Mouse (Mus musculus) effector memory CD4-positive, alpha-beta T cell, adult 7 months (primary cell): ENCODE results near the gene Kdf1. TPM values are rescaled to one million over a fixed set of nuclear protein-coding genes. Genes with fewer than 3 reads are reported as not detected.

ENCODE experiments used
- polyA plus RNA-seq: library from polyadenylated mRNA; unstranded; fragments of 100-300 nt; shearing (Covaris generic); gene quantifications from one replicate; pipeline ENCODE4 v1.2.1, GENCODE M21; 2017

Gene Kdf1
- polyA plus RNA-seq: 0.67 TPM

DNA sequence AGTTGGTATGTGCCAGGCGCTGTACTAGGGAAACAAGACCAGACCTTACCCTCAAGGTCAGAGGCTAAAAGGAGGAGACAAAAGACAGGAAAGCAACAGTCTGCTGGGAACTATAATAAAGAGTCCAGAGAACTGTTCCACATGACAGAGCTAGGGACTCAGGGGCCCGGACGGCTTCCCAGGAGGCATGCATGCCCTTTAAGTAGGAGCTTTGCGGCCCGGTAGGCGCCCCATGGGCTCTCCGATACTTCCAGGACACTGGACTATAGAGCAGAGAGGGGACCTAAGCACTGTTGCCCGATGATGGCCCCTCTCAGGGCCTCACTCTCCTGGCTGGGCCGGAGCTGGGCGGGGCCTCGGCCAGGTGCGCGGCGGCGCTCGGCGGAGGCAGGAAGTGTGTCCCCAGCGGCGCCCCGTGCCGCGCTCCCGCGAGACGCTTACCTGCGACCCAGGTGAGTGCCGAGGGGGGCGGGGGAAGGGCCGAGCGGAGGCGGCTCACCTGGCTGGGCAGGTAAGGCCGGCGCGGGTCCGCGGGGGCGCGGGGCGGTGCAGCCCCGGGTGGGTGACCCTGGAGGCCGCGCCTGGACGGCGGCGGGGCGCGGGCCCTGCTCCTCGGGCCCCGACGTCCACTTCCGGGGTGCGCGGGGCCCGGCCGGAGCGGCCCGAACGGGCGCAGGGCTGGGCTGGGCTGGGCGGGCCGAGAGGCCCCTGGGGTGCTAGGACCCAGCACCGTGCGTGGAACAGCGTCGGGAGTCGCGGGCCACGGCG is at the start of gene Kdf1:
TSS of gene Kdf1 (plus strand) at position 363 of the 768 bp plus-strand sequence.

DNA sequence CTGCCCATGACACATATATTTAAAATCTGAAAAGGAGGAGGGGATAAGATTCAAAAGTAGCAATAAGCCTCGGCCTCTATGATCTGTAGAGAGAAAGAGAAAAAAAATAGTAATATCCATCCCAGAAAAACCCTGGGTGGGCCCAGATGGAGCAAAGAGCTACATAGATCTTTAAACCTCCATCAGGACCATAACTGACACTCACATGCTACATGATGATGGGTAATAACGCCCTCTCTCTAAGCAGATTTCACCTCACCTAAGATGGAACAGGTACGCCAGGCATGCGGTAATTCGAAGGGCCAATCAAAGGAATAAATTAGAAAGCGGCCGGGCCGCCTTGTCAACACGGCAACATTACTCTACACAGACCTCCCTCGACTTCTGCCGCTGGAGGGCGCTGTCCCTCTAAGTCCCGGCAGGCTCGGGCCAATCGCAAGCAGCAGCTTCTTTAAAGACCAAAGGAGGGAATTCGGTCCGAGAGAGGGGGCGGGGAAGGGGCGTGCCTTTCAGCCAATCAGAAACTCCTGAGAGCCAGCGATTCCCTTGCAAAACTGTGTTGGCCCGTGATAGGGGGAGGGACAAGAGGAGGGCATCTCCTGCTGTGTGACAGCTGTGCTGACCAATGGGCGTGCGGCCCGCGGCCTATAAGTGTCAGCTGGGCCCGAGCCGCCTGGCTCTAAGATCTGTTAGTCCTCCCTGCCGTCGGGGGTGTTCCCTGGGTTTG is 39.1 kb upstream of the Kdf1 start, which contains the start of gene Tent5b:
TSS of gene Tent5b (plus strand) at position 675 of the 727 bp plus-strand sequence.

DNA sequence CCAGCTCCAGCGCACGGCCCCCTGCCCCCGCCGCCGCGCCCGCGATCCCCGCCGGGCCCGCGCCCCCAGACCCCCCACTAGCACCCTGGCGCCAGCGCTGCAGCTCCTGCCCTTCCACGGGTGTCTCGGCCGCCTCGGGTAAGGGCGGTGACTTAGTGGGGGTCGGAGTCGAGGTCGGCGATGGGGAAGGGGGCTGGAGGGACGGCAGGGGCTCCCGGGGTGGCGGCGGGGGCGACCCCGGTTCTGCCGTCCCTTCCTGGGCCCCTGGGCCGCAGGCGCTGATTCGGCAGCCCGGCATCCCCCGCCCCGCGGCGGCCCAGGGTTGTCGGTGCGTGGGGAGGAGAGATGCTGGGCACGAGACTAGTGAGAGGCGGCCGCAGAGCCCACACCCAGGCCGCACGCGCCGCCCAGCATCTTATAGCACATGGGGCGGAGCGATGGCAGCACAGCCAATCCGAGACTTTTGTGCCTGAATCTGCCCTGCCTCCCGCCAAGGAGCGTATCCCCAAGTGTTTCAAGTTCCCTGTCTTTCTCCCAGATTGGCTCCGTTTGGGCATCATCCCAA is 20.5 kb upstream of the Kdf1 start, which contains the start of gene Trnp1:
TSS of gene Trnp1 (minus strand) at position 391 of the 565 bp plus-strand sequence.

DNA sequence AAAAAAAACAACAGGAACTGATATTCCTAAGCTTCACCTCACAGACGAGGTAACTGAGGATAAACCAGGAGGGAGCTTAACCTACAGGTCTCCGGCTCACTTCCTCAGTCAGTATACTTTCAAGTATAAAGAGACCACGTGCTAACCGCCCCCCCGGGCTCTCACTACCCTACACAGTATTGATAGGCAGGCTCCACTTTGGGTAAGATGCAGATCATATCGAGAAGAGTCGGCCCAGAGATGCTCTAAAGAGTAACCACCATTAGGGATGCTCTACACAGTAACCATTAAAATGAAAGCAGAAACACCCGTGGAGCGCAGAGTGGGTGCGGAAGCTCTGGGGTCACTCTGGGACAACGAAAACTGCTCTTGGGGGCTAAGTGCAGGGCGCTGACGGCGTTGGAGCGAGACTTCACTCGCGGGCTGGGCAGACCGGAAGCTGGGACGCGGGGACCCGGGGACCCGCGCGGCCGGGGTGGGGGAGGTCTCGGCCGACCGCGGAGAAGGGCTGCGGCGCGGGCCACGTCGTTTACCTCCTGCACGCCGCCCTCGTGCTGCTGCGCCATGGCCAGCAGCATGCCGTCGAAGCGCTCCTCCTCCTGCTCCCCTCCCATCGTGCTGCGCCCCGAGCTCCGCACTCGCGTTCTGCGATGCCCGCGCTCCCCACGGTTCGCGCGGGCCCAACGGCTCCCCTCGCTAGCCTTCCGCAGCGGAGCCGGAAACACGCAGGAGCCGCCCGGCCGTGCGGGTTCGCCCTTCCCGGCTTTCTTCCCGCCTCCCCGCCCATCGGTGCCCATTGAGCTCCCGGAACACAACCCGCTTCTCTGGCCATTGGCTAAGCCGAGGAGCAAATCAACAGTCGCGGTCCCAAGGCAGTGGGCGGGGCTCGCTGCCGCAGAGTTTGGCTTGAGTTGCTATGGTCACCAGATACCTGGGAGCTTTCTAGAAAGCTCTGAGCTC is 26.8 kb downstream of the Kdf1 start, which contains the start of gene Nudc:
TSS of gene Nudc (minus strand) at position 725 of the 960 bp plus-strand sequence.

GRCm38 (mm10) chr4:133552768-133553447 is 34.1 kb downstream of the Kdf1 start, which contains the start of gene Nr0b2:
Nr0b2 (plus strand) TSS chr4:133553376.

DNA sequence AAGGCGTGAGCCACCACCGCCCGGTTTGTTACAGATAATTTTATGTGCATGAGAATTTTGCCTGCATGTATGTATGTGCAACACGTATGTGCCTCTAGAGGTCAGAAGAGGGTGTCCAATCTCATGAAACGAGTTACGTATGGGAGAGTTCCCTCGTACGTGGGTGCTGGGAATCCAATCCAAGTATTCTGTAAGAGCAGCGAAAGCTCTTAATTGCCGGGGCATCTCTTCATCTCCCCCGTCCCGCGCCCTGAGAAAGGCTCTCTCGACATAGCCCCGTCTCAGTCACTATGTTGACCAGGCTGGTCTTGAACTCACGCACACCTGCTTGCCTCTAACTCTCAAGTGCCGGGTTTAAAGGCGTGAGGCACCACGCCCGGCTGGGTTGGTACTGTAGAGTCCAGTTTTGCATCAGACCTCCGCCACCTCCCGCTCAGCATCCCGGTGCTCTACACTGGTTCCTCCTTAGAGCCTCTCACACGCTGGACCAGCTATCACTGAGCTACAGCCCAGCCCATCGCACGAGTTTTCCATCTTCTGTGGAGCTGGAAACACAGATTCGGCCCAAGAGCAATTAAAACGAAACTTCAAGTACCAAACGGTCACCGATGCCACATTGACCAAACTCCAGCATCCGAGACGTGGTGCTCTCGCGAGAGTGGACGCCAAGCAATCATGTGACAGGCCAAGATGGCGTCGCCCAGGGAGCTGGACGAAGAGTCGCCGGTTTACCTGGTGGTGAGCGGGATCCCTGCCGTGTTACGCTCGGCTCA is 55.5 kb downstream of the Kdf1 start, which contains the start of gene Gpatch3:
TSS of gene Gpatch3 (plus strand) at position 676 of the 773 bp plus-strand sequence.

Other genes starting within 250 kb of the Kdf1 start
- gene Tmem222, start 241.2 kb upstream of the Kdf1 start, polyA plus RNA-seq: 58.9 TPM
- 4.2 TPM for gene Wdtc1, start 165.5 kb upstream of the Kdf1 start, polyA plus RNA-seq
- 16.2 TPM for gene Slc9a1, start 149.3 kb upstream of the Kdf1 start, polyA plus RNA-seq
- 0.33 TPM for gene Tent5b, start 38.8 kb upstream of the Kdf1 start, polyA plus RNA-seq
- not detected for gene Trnp1, start 20.4 kb upstream of the Kdf1 start, polyA plus RNA-seq
- gene Nudc, start 27.0 kb downstream of the Kdf1 start, polyA plus RNA-seq: 115 TPM
- not detected for gene Nr0b2, start 34.4 kb downstream of the Kdf1 start, polyA plus RNA-seq
- 21.9 TPM for gene Gpatch3, start 55.8 kb downstream of the Kdf1 start, polyA plus RNA-seq
- 8.4 TPM for gene Gpn2, start 65.4 kb downstream of the Kdf1 start, polyA plus RNA-seq
- 24.2 TPM for gene Sfn, start 83.2 kb downstream of the Kdf1 start, polyA plus RNA-seq
- 301 TPM for gene Zdhhc18, start 131.2 kb downstream of the Kdf1 start, polyA plus RNA-seq
- gene Pigv, start 153.7 kb downstream of the Kdf1 start, polyA plus RNA-seq: 17.0 TPM
- gene Arid1a, start 237.8 kb downstream of the Kdf1 start, polyA plus RNA-seq: 36.3 TPM